Mouse (Mus musculus) midbrain, embryonic 14.5 days (tissue): ENCODE results near the gene Pus7. TPM values are rescaled to one million over a fixed set of nuclear protein-coding genes. Genes with fewer than 3 reads are reported as not detected.
"Not testable (repeated sequence)": the region's sequence is repeated elsewhere in the genome, so short reads cannot be mapped to it uniquely, and the experiment has no call there.

ENCODE experiments used
- ATAC-seq: fragments of 200-750 bp; cut with Nextera tagmentation; 2 replicates; pipeline ENCODE4 v1.8.0; 2017; ENCODE audit warnings: moderate number of reproducible peaks, moderate library complexity; ENCODE audit not compliant: low FRiP score, low TSS enrichment
- DNase-seq: peaks from one replicate; pipeline ENCODE4 v3.0.0-alpha.2; 2015
- H3K27ac ChIP-seq: fragments of 300-500 bp; sonication (generic); replicated peaks from 2 replicates; pipeline ENCODE4 v1.5.1; 2014; ENCODE audit warnings: mild to moderate bottlenecking, low read depth, low read length, moderate library complexity
- H3K27me3 ChIP-seq: fragments of 300-500 bp; sonication (generic); 2 replicates; pipeline ENCODE4 v1.6.1; 2014; ENCODE audit warnings: low read length, control low read depth, mixed read lengths; ENCODE audit not compliant: control insufficient read depth, insufficient read depth
- H3K36me3 ChIP-seq: fragments of 300-500 bp; sonication (generic); 2 replicates; pipeline ENCODE4 v1.6.1; 2014; ENCODE audit warnings: low read length, control low read depth; ENCODE audit not compliant: control insufficient read depth, insufficient read depth
- H3K4me1 ChIP-seq: fragments of 300-500 bp; sonication (generic); 2 replicates; pipeline ENCODE4 v1.6.1; 2014; ENCODE audit warnings: mild to moderate bottlenecking, antibody characterized with exemption, low read length, control low read depth; ENCODE audit not compliant: control insufficient read depth, insufficient read depth
- H3K4me2 ChIP-seq: fragments of 300-500 bp; sonication (generic); 2 replicates; pipeline ENCODE4 v1.6.1; 2014; ENCODE audit warnings: mild to moderate bottlenecking, low read length, moderate library complexity
- H3K4me3 ChIP-seq: fragments of 300-500 bp; sonication (generic); replicated peaks from 2 replicates; pipeline ENCODE4 v1.5.1; 2014; ENCODE audit warnings: low read depth, low read length
- H3K9ac ChIP-seq: fragments of 300-500 bp; sonication (generic); replicated peaks from 2 replicates; pipeline ENCODE4 v1.6.1; 2014; ENCODE audit warnings: mild to moderate bottlenecking, low read length, moderate library complexity
- H3K9me3 ChIP-seq: fragments of 300-500 bp; sonication (generic); 2 replicates; pipeline ENCODE4 v1.6.1; 2016; ENCODE audit warnings: low read length, control low read depth, mixed read lengths; ENCODE audit not compliant: control insufficient read depth
- WGBS: fragments of 180-500 bp; shearing (Covaris S2); extraction: QIAGEN DNeasy Blood & Tissue Kit; methylation state at CpG from one replicate; pipeline ENCODE4 v1.1.7; 2014; 5-methylcytosine and 5-hydroxymethylcytosine counted together
- polyA plus RNA-seq: library from polyadenylated mRNA; unstranded; fragments of >200 nt; fragmentation: Nextera tagmentation; extraction: Ambion mirVana; gene quantifications from 2 replicates; pipeline ENCODE4 v1.2.1, GENCODE M21; 2014

Pus7 gene
- polyA plus RNA-seq, 1 experiment from 2014 or later: 15.2 TPM

GRCm38 (mm10) chr5:23721956-23722355, 61.6 kb downstream of the Pus7 start:
- no peaks in the 10 kb centered on the region for H3K36me3 ChIP-seq
- WGBS: 92% methylated on average over 2 of the region's 2 CpGs

GRCm38 (mm10) chr5:23718881-23719328, 64.6 kb downstream of the Pus7 start:
- 89% methylated on average over 4 of the region's 4 CpGs for WGBS

More at GRCm38 (mm10) chr5:23721956-23722355, 61.6 kb downstream of the Pus7 start:
- DNase-seq (no peak), ATAC-seq (no peak)
- Histone ChIP-seq H3K4me2 (no peak overlapping the region), H3K4me1 (no peaks in the 10 kb centered on the region), H3K27me3 (no peaks in the 10 kb centered on the region), H3K4me3 (no peak overlapping the region), H3K9me3 (no peaks in the 10 kb centered on the region), H3K27ac (no peak overlapping the region), H3K9ac (no peak overlapping the region)

GRCm38 (mm10) chr5:23718182-23718534, 65.4 kb downstream of the Pus7 start:
- no peaks in the 10 kb centered on the region for H3K36me3 ChIP-seq
- WGBS: 92% methylated on average over 1 of the region's 1 CpGs
- ATAC-seq: no peak

More at GRCm38 (mm10) chr5:23718881-23719328, 64.6 kb downstream of the Pus7 start:
- DNase-seq (no peak), ATAC-seq (no peak)
- no peak overlapping the region for H3K27ac ChIP-seq
- no peak overlapping the region for H3K4me3 ChIP-seq
- no peak overlapping the region for H3K9ac ChIP-seq
- H3K27me3 ChIP-seq: no peaks in the 10 kb centered on the region
- no peak overlapping the region for H3K4me2 ChIP-seq
- H3K36me3 ChIP-seq: no peaks in the 10 kb centered on the region
- no peaks in the 10 kb centered on the region for H3K4me1 ChIP-seq
- H3K9me3 ChIP-seq: no peaks in the 10 kb centered on the region

GRCm38 (mm10) chr5:23717469-23718181, 65.9 kb downstream of the Pus7 start:
- no peak overlapping the region for H3K4me2 ChIP-seq
- 73% methylated on average over 3 of the region's 3 CpGs for WGBS

More at GRCm38 (mm10) chr5:23718182-23718534, 65.4 kb downstream of the Pus7 start:
- H3K27me3 ChIP-seq: no peaks in the 10 kb centered on the region
- no peak overlapping the region for H3K9ac ChIP-seq
- H3K4me2 ChIP-seq: no peak overlapping the region
- H3K4me3 ChIP-seq: no peak overlapping the region
- no peak for DNase-seq
- no peaks in the 10 kb centered on the region for H3K4me1 ChIP-seq
- no peak overlapping the region for H3K27ac ChIP-seq
- H3K9me3 ChIP-seq: no peaks in the 10 kb centered on the region

GRCm38 (mm10) chr5:23713401-23714335, 69.8 kb downstream of the Pus7 start:
- H3K4me1 ChIP-seq: no peaks in the 10 kb centered on the region
- H3K27ac ChIP-seq: no peak overlapping the region
- no peaks in the 10 kb centered on the region for H3K27me3 ChIP-seq
- H3K4me3 ChIP-seq: no peak overlapping the region
- 87% methylated on average over 8 of the region's 8 CpGs for WGBS
- DNase-seq (no peak), ATAC-seq (no peak)
- H3K9ac ChIP-seq: no peak overlapping the region
- H3K36me3 ChIP-seq: no peaks in the 10 kb centered on the region
- peaks cover 9% of the 10 kb centered on the region; the same call in 1 of the 2 replicates for H3K9me3 ChIP-seq
- H3K4me2 ChIP-seq: no peak overlapping the region

More at GRCm38 (mm10) chr5:23717469-23718181, 65.9 kb downstream of the Pus7 start:
- DNase-seq (no peak), ATAC-seq (no peak)
- no peak overlapping the region for H3K9ac ChIP-seq
- H3K4me1 ChIP-seq: no peaks in the 10 kb centered on the region
- no peak overlapping the region for H3K4me3 ChIP-seq
- no peaks in the 10 kb centered on the region for H3K36me3 ChIP-seq
- H3K27ac ChIP-seq: no peak overlapping the region
- no peaks in the 10 kb centered on the region for H3K9me3 ChIP-seq
- H3K27me3 ChIP-seq: no peaks in the 10 kb centered on the region

- Histone ChIP-seq H3K9ac (peak overlapping the region; percentile 46), H3K9me3 (peaks cover 10% of the 10 kb centered on the region), H3K27ac (no peak overlapping the region), H3K36me3 (no peaks in the 10 kb centered on the region; the same call in 1 of the 2 replicates), H3K4me3 (peak overlapping the region; percentile 60), H3K27me3 (no peaks in the 10 kb centered on the region), H3K4me1 (no peaks in the 10 kb centered on the region), H3K4me2 (peak overlapping the region; percentile 56)
- 2% methylated on average over 59 of the region's 60 CpGs for WGBS
- peak; percentile 96 for ATAC-seq
- DNase-seq: peak; percentile 79
Observed at GRCm38 (mm10) chr5:23712130-23713001, 71.1 kb downstream of the Pus7 start.

GRCm38 (mm10) chr5:23711671-23712129, 71.8 kb downstream of the Pus7 start:
- not testable (repeated sequence) for H3K27ac ChIP-seq, H3K27me3 ChIP-seq, H3K4me1 ChIP-seq, H3K36me3 ChIP-seq
- 53% methylated on average over 6 of the region's 6 CpGs for WGBS
- peak; percentile 3 for DNase-seq
- Histone ChIP-seq H3K4me3 (peak overlapping the region; percentile 60), H3K4me2 (peak overlapping the region; percentile 56), H3K9me3 (peaks cover 12% of the 10 kb centered on the region), H3K9ac (peak overlapping the region; percentile 46)
- ATAC-seq: peak; percentile 26; the same call in 1 of the 2 replicates

- Histone ChIP-seq H3K27me3 (no peaks in the 10 kb centered on the region), H3K9ac (no peak overlapping the region), H3K4me1 (no peaks in the 10 kb centered on the region), H3K27ac (no peak overlapping the region), H3K36me3 (no peaks in the 10 kb centered on the region; the same call in 1 of the 2 replicates), H3K4me3 (no peak overlapping the region), H3K4me2 (no peak overlapping the region; the same call in 1 of the 2 replicates), H3K9me3 (peaks cover 12% of the 10 kb centered on the region)
- WGBS: 97% methylated on average over 4 of the region's 4 CpGs
- no peak for DNase-seq
- ATAC-seq: no peak
Observed at GRCm38 (mm10) chr5:23711244-23711643, 72.3 kb downstream of the Pus7 start.
